Mouse (Mus musculus): ENCODE measurements around the gene Fam214b.

DNA sequence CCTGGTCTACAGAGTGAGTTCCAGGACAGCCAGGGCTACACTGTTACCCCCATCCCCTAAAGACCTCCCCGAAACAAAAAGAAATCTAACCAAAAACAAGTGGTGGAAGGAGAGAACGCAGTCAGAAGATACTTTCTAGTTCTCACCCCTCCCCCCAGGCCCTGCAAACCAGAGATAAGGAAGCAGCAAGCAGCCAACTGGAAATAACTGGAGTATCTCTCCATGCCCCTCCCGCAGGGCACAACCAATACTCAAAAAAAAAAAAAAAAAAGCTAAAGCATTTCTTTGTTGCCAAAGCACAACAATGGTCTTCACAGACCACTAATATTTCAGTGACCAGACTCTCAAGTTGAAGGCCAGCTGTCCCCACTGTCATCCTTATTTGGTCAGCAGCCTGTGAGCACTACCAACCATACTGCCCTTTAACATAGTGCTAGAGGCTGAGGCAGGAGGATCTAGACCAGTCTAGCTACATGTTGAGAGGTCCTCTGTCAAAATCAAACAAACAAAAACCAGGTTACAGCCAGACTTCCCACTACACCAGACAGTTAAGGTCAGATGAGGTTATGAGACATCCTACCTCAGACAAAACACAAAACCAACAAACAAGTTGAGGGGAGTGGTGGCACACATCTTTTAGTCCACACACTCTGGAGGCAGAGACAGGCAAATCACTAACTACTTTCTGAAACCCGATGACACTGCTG is 8.0 kb downstream of the Fam214b start:
- TF ChIP-seq CTCF (IDR thresholded peaks at IDR 0.05; ENCODE audit: borderline replicate concordance, insufficient read depth, low read length), result no peak
- TF ChIP-seq POLR2A (IDR thresholded peaks at IDR 0.05; ENCODE audit: low read depth, low read length), result no peak

Data from embryonic fibroblast, embryonic 13.5 days (primary cell).